Mouse (Mus musculus) C2C12 (cell line): ENCODE results near the gene Lrmda.

ENCODE experiments used
- CEBPB ChIP-seq: IDR thresholded peaks from one replicate; pipeline ENCODE4 v1.6.1; 2011; ENCODE audit warnings: low read depth, mild to moderate bottlenecking, control low read depth, moderate library complexity
- CTCF ChIP-seq: IDR thresholded peaks from one replicate; pipeline ENCODE4 v1.5.1; 2011; ENCODE audit not compliant: control insufficient read depth, insufficient read depth, insufficient read length
- FOSL1 ChIP-seq: IDR thresholded peaks from one replicate; pipeline ENCODE4 v1.8.0; 2011; ENCODE audit warnings: mild to moderate bottlenecking, low read length; ENCODE audit not compliant: poor library complexity, insufficient read depth, severe bottlenecking
- MAX ChIP-seq: IDR thresholded peaks from one replicate; pipeline ENCODE4 v1.6.1; 2011; ENCODE audit warnings: mild to moderate bottlenecking, control low read depth
- MYOD1 ChIP-seq: IDR thresholded peaks from one replicate; pipeline ENCODE4 v1.6.1; 2011; ENCODE audit warnings: low read depth; ENCODE audit not compliant: control insufficient read depth, insufficient read length
- USF1 ChIP-seq: IDR thresholded peaks from one replicate; pipeline ENCODE4 v1.6.1; 2011; ENCODE audit warnings: low read depth, mild to moderate bottlenecking, control low read depth, moderate library complexity

DNA sequence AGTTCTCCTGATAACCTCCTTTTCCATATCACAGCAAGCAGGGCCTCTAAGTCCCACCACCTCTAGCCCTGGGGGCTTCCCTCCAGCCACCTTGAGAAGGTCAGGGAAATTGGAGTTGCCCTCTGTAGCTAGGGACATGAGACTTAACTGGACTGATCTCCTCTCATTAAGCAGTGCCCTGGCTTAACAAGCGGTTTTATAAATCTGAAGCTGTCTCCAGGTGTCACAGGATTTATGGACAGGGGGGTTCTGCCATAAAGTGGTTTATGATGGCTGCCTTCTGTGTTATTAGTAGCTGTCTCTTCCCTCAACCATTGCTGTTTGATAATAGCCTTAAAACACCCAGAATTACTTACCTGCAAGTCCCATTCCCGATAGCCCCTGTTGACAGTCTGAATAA is 571.7 kb downstream of the Lrmda start:
- TF ChIP-seq USF1, result no peak
- TF ChIP-seq CEBPB, result no peak
- no peak for TF ChIP-seq FOSL1
- TF ChIP-seq MYOD1, result no peak
- TF ChIP-seq CTCF, result no peak
- no peak for TF ChIP-seq MAX
